Mouse (Mus musculus): Measurements from ENCODE around the gene Cpz.
A peak's percentile ranks its signal among the peaks of the same experiment; 100 is the strongest.

The Cpz gene

DNA sequence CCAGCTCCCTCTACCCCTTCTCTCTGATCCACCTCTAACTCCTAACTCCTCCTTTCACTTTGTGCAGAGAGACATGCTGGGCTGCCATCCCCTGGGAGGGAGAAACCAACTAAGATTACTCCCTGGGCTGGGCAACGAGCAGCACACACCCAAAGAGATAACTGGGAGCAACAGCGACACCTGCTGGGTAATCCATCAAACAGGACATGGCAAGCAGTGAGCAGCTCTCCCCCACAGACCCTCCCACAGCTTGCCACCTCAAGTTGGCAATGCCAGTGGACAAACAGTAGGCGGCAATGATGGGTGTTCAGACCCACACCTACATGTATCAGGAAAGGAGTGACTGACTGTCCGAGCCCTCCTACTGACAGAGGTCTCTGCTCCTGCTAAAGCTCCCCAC is 4.9 kb upstream of the Cpz start:
- DNase-seq (ENCODE audit: low spot score in 2 of 2): peak; percentile 40 to 41

DNA sequence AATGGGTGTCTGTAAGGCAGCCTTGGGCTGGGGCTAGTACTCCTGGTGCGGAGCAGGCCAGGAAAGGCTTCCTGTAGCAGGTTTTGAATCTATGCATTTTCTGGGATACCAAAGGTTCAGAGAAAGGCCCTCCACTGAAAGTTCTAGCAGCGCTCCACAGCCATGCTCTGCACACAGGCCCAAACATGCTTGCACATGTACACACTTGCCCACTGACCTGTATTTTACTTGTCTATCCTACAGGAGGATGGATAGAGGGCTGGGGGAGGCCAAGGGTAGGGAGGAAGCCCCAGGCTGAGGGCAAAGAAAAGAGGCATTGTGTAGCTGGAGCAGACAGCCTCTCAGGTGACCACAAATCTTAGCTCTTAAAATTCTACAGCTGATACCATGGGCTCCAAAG is 1.1 kb downstream of the Cpz start:
- DNase-seq (ENCODE audit: low spot score in 2 of 2): no peak

DNA sequence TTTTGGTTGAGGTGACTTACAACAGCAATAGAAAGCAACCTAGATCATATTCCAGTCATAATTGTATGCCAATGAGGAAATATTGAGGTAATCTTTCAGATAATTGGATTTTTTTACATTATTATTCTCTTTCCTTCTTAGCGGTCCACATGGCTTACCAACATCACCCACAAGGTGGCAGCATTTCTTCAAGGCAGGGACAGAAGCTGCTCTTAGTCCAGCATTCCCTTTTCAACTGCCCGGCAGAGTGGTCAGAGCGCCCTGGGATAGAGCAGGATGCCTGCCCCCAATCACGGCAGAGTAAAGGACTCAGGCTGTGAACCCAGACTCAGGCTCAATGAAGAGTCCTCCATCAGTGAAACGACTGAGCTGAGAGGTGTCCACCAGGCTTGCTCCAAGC is 1.8 kb downstream of the Cpz start:
- DNase-seq (ENCODE audit: low spot score in 2 of 2): peak; percentile 53 to 58

DNA sequence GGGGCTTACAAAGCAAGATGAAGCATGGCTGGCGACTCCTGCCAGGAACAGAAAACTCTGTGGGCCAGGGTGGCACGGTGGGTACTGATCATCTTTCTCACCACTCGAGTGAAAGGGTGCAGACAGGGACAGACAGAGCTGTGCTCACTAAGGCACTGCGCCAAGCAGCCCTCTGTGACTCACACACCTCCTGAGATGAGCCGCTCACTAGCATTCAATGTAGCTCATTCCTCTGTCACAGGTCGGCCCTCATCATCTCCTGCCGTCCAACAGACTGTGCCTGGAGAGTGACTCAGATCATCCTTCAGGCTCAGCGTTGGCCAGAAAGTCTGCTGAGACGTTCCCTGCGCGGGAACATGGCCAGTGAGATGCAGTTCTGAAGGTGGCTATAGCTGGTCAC is 8.7 kb downstream of the Cpz start:
- peak in 1 of 2 experiments; percentile 10 for DNase-seq (ENCODE audit: low spot score in 2 of 2)

DNA sequence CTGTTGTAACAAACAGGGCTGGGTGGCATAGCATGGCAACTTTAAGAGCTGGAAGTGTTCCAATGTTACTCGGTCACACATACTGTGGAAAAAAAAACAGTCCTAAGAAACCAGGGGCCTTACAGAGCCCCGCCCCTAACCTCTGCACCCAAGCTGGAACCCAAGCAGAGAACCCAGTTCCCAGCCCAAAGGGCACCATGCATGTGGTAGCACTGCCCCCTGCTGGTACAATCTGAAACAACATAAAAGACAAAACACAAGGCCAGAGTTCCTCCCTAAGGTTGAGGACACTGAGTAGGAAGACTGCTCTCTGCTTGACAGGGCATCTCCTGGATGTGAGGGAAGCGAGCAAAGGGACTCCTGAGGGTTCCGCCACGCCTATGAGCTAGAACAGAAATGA is 14.9 kb downstream of the Cpz start:
- DNase-seq (ENCODE audit: low spot score in 2 of 2): peak; percentile 57 to 66

DNA sequence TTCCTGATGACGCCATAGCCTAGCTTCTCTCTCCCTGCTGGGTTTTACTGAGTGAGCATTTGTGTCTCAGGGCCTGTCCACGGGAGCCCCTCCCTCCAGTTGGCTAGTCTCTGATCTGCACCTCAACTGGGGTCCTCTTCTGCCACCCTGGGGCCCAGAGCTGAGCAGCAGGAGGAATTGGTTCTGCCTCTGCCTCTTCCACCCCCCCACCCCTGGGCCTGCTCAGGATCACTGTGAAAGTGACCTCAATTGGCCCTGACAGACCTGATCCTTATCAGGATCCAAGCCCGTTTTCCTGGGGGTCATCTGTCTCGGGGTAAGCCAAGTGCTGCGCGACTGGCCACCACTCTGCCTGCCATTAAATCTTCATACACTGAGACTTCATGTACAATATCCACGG is 20.5 kb downstream of the Cpz start:
- no peak for DNase-seq (ENCODE audit: low spot score in 2 of 2)

- no peak for DNase-seq (ENCODE audit: low spot score in 2 of 2)
Observed at GRCm38 (mm10) chr5:35497344-35497743, 28.2 kb downstream of the Cpz start.

DNA sequence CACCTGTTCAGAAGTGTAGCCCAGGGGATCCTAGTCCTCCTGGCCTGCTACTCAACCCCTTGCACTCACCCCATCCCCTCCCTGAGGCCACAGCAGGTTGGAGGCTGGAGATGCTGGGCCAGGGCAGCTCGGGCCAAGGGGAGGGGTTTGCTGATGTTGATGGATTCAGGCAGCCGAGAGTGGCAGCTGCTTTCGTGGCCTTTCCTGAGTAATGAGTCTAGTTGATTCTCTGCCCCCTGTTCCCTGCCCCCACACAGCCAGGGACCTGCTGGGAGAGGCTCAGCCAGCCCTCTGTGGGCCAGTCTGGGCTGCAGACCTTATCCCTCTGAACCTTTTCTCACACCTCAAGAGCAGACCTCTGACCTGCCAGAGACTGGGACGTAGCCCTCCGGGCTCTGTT is 29.5 kb downstream of the Cpz start:
- DNase-seq (ENCODE audit: low spot score in 2 of 2): no peak

- no peak for DNase-seq (ENCODE audit: low spot score in 2 of 2)
Observed at GRCm38 (mm10) chr5:35494773-35495390, 30.6 kb downstream of the Cpz start.

- no peak for DNase-seq (ENCODE audit: low spot score in 2 of 2)
Observed at GRCm38 (mm10) chr5:35493770-35494169, 31.7 kb downstream of the Cpz start.

DNA sequence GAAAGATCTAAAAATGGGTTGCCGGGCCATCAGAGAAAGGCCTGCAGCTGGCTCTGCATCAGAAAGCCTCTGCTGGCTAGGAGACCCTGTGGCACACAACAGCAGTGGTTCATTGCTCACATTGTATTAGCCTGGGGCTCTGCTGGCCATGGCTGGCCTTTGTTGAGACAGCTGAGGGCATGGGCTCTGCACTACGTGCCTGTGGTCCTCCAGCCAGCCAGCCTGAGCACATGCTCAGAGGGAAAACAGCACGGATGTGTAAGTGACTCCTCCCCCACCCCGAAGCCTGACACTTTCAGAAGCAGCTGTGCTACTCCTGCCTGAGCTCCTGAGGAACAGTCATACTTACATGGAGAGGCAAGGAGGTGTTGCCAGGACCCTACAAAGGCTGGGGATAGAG is 46.0 kb downstream of the Cpz start:
- DNase-seq (ENCODE audit: low spot score in 2 of 2): peak; percentile 4 to 17

GRCm38 (mm10) chr5:35475236-35475635 is 50.3 kb downstream of the Cpz start:
- no peak for DNase-seq (ENCODE audit: low spot score in 2 of 2)

DNA sequence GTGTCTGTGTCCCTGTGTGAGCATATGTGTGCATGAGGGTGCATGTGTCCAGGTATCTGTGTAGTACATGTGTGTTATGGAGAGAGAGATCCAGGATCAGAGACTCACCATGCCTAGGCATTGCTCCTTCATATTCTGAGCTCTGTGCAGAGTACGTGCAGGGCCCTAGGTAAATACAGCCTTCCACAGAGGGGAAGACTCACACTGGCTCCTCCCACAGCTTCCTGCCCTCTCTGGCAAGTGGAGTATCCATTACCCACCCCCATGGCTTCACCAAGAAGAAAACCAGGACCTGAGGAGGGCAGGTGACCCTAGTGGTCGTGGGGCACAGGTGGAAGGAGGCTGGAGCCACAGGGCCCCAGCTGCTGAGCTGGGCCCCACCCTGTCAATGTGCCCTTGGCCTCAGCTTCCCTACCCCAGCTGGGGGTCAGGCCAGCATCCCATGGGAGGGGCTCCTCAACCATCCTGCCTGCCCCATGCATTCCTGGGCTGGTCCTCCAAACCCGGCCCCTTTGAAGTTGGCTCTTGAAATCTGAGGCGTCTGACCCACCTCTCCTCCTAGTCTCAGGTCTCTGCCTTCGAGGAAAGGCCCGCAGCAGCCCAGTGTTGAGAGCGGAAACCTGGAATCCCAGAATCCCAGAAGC is 54.5 kb downstream of the Cpz start:
- no peak for DNase-seq (ENCODE audit: low spot score in 2 of 2)

- DNase-seq (ENCODE audit: low spot score in 2 of 2): peak in 1 of 2 experiments; percentile 9
Observed at GRCm38 (mm10) chr5:35465966-35466635, 59.4 kb downstream of the Cpz start.

DNA sequence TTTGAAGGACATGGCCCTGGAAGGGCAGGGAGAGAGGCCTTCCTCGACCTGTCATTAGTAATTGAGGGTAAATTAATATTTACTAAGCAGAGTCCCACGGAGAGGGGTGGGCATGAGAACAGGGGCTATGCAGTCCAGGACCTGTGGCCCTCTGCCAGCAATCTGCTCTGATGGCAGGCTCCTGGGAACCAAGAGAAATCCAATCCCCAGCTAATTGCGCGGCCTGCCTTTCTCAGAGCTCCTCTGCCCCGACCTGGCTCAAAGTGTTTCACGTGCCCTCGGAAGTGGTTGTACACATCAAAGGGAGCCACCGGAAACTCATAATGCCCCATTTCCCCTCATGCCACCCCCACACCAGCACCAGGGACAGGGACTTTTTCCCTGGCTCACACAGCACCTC is 63.4 kb downstream of the Cpz start:
- DNase-seq (ENCODE audit: low spot score in 2 of 2): no peak

DNA sequence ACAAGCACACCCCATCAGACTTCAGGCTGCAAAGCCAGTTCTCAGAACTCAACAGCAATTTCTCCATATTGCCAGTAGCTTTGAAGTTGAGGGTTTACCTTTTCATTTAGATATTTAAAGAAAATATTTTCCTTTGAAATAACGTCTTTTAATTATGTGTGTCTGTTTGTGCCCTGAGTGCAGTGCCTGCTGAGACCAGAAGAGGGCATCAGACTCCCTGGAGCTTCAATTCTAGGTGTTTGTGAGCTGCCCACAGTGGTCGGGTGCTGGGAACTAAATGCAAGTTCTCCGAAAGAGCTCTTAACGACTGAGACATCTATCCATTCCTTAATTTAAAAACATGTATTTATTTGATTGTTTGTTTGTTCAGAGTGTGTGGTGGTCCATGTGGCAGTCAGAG is 65.7 kb downstream of the Cpz start:
- no peak for DNase-seq (ENCODE audit: low spot score in 2 of 2)

GRCm38 (mm10) chr5:35458267-35458666 is 67.2 kb downstream of the Cpz start:
- DNase-seq (ENCODE audit: low spot score in 2 of 2): no peak

DNA sequence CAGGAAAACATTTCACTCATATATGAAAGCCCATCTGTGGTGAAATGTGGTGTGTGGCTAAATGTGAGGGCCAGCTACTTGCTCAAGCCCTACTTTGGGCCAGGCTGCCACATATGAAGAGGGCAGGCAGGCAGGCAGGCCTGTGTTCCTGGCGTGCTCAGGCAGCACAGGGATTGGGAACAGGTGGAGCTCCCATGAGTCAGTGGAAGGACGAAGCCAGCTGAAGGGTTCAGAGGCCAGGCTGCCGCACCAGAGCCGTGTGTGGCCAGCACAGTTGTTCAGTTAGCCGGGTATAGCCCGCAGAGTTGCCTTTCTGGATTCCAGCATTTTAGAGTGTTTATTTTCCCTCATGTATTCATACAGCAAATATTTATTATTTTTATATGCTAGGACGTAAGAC is 68.1 kb downstream of the Cpz start:
- DNase-seq (ENCODE audit: low spot score in 2 of 2): no peak

DNA sequence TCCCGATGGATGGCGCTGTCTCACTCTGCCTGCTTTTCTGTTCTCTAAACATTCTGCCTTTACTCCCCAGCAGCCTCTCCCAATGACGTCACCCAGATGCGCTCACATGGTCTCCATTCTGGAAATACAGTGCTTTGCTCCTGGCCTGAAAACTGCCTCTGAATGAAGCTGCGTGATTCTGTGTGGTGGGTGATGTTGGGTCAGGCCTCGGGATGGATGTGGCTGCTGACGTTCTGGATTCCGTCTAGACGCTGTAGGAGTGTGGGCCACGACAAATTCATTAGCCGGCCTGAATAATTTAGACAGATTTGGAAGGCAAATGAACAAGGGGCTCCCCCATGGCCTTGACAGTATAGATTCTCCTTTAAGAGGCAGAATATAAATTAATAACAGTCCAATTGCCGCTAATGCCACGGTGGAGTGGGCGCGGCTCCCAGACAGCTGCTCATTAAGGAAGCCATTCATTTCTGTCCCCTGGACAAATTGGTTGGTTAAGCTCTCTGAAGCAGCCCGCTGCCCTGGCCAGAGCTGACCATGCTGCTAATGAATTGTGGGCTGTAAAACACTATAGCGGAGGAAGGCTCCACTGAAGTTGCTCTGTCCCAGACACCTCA is 71.2 kb downstream of the Cpz start:
- peak; percentile 15 to 34 for DNase-seq (ENCODE audit: low spot score in 2 of 2)

All from frontal cortex, postnatal 36 days (tissue).